Mouse (Mus musculus) gastrocnemius, postnatal 36 days (tissue): ENCODE results near the gene Dop1b. TPM values are rescaled to one million over a fixed set of nuclear protein-coding genes. Genes with fewer than 3 reads are reported as not detected.

Experiments
- total RNA-seq, 2 experiments: library from RNA; stranded (reverse); gene quantifications; 2 replicates each; pipeline ENCODE4 v1.2.3; 2021

Dop1b gene
- total RNA-seq, 2 experiments from 2014 or later, result 36.7 to 38.3 TPM

Other genes starting within 250 kb of the Dop1b start
- gene Setd4, start 107.8 kb upstream of the Dop1b start, total RNA-seq, result 1 to 10 TPM; 1.0 to 1.4 TPM
- 10 to 100 TPM; 19.3 to 24.6 TPM for gene Cbr1, start 106.1 kb upstream of the Dop1b start, total RNA-seq
- 1 to 10 TPM in 1 of 2 experiments, under 1 TPM in 1; 0.69 to 1.5 TPM for gene Gm5678, start 83.8 kb upstream of the Dop1b start, total RNA-seq
- 1 to 10 TPM; 1.3 to 1.8 TPM for gene Cbr3, start 28.7 kb upstream of the Dop1b start, total RNA-seq
- 10 to 100 TPM in 1 of 2 experiments, 1 to 10 TPM in 1; 7.7 to 10.3 TPM for gene Morc3, start 120.2 kb downstream of the Dop1b start, total RNA-seq
- under 1 TPM; 0.36 to 0.57 TPM for gene Chaf1b, start 172.0 kb downstream of the Dop1b start, total RNA-seq